Mouse (Mus musculus): ENCODE measurements around the gene Gpatch2.

- TF ChIP-seq POLR2A (IDR thresholded peaks at IDR 0.05; ENCODE audit: borderline replicate concordance, low read depth, low read length) (no peak), CTCF (IDR thresholded peaks at IDR 0.05; ENCODE audit: low read depth, low read length) (no peak)
Measured at GRCm38 (mm10) chr1:187250741-187251262, 35.5 kb downstream of the Gpatch2 start.
